In genomic region chr10:60390177-60390903, GRCm38 (mm10) we compare ENCODE assay signal across 15 mouse cellular contexts. TPM values are rescaled to one million over a fixed set of nuclear protein-coding genes. Genes with fewer than 3 reads are reported as not detected.
A peak's percentile ranks its signal among the peaks of the same experiment; 100 is the strongest.
DNase-seq lines count a peak whose midpoint lies in the region; ATAC-seq and TF ChIP-seq lines count a peak whose summit lies in the region.
"Had no signal": no experiment of that assay in that cellular context is flagged by ENCODE, and none has a peak within 500 bp of the region (broad histone marks: within the 10 kb centered on the region; RNA-seq: fewer than 3 reads in every experiment).

No protein-coding gene starts in this region.

- no peaks in the 10 kb centered on the region for H3K79me2 ChIP-seq in macrophage (ENCODE audit: inconsistent target)

- no peak overlapping the region for H3K4me2 ChIP-seq in liver, embryonic 16.5 days (ENCODE audit: low read depth, low read length)
- H3K4me2 ChIP-seq: intestine, embryonic 15.5 days; liver, embryonic 13.5 days had no signal

- DNase-seq in embryo, embryonic 10.5 days (ENCODE audit: low spot score) = peak; percentile 45
- no peak for DNase-seq in embryo, embryonic 9.5 days (ENCODE audit: extremely low spot score)
- DNase-seq in liver = no peak
- peak; percentile 54 for DNase-seq in thymus, postnatal 14 days
- DNase-seq in left cerebral cortex, postnatal 25 days (ENCODE audit: low spot score in 2 of 2) = no peak
- DNase-seq in layer of hippocampus, adult 2 months (ENCODE audit: low spot score in 2 of 2) = no peak
- DNase-seq: kidney, postnatal 10 days had no signal

- no peaks in the 10 kb centered on the region for H3K27me3 ChIP-seq in liver, embryonic 16.5 days (ENCODE audit: control insufficient read depth, insufficient read depth, low read depth, low read length)
- H3K27me3 ChIP-seq: heart, embryonic 12.5 days; intestine, embryonic 15.5 days; liver, embryonic 13.5 days had no signal

- intact Hi-C loops in left cerebral cortex, postnatal 25 days (cut with DNase I) = no loop called here

- H3K36me3 ChIP-seq in liver, embryonic 16.5 days (ENCODE audit: control insufficient read depth, insufficient read depth) = no peaks in the 10 kb centered on the region
- no peaks in the 10 kb centered on the region for H3K36me3 ChIP-seq in macrophage (ENCODE audit: inconsistent target)
- H3K36me3 ChIP-seq: heart, embryonic 12.5 days; intestine, embryonic 15.5 days; liver, embryonic 13.5 days had no signal

- no peak overlapping the region for H3K4me3 ChIP-seq in liver, embryonic 16.5 days (ENCODE audit: low read depth, low read length)
- no peak overlapping the region for H3K4me3 ChIP-seq in macrophage (ENCODE audit: inconsistent target)
- no peak overlapping the region for H3K4me3 ChIP-seq in layer of hippocampus, adult 2 months
- H3K4me3 ChIP-seq: heart, embryonic 12.5 days; intestine, embryonic 15.5 days; liver, embryonic 13.5 days had no signal

- no peak for TF ChIP-seq CTCF in layer of hippocampus, adult 2 months (conservative IDR thresholded peaks at IDR 0.05)

- no peaks in the 10 kb centered on the region for H3K4me1 ChIP-seq in liver, embryonic 16.5 days (ENCODE audit: control insufficient read depth, low read depth, low read length)
- H3K4me1 ChIP-seq: liver, embryonic 13.5 days had no signal

- H3K27ac ChIP-seq in liver, embryonic 16.5 days (ENCODE audit: low read length) = peak overlapping the region; percentile 67
- peak overlapping the region; percentile 36 for H3K27ac ChIP-seq in macrophage
- no peak overlapping the region for H3K27ac ChIP-seq in layer of hippocampus, adult 2 months
- H3K27ac ChIP-seq: intestine, embryonic 15.5 days; liver, embryonic 13.5 days had no signal

- H3K9me3 ChIP-seq in liver, embryonic 16.5 days (replicated peaks; ENCODE audit: control insufficient read depth, low read length) = no peaks in the 10 kb centered on the region
- H3K9me3 ChIP-seq: heart, embryonic 12.5 days; intestine, embryonic 15.5 days; liver, embryonic 13.5 days had no signal

- WGBS in liver, embryonic 16.5 days (ENCODE audit: insufficient replicate concordance) = 25% methylated on average over 6 of the region's 6 CpGs
- 43% methylated on average over 6 of the region's 6 CpGs for WGBS in macrophage (ENCODE audit: missing documents)

- no peak for ATAC-seq in liver, embryonic 16.5 days (ENCODE audit: low read depth)
- ATAC-seq: intestine, embryonic 15.5 days had no signal

- no peak overlapping the region for H3K9ac ChIP-seq in liver, embryonic 16.5 days (ENCODE audit: low read depth, low read length)
- H3K9ac ChIP-seq: heart, embryonic 12.5 days; intestine, embryonic 15.5 days; liver, embryonic 13.5 days had no signal

RNA-seq across cellular contexts. Expression of gene Gm17455, which starts 9.2 kb away (rescaled TPM):
- polyA plus RNA-seq in liver, embryonic 16.5 days (2015; fragmentation: Nextera tagmentation; extraction: Ambion mirVana) = not detected in 2 replicates
- 1 to 10 TPM in 6 of 26 experiments, under 1 TPM in 2, not detected in 18; 0.81 to 7.0 (median 1.4) TPM for total RNA-seq in macrophage (2018; cell fraction: chromatin; rRNA removed)
- under 1 TPM in 7 of 26 experiments, not detected in 19; 0.14 to 0.59 (median 0.29) TPM for total RNA-seq in macrophage (2018; cell fraction: cytosol; rRNA removed)
- 10 to 100 TPM in 1 of 26 experiments, 1 to 10 TPM in 9, under 1 TPM in 1, not detected in 15; 0.88 to 10.1 (median 1.5) TPM for total RNA-seq in macrophage (2018; cell fraction: nucleus; rRNA removed)
- not detected in 3 replicates for polyA plus RNA-seq in macrophage (2018)
- 1 to 10 TPM in 1 of 2 experiments, under 1 TPM in 1; 0.44 to 1.3 TPM for total RNA-seq in left cerebral cortex, postnatal 25 days (2021)
- total RNA-seq in layer of hippocampus, adult 2 months (2021) = not detected
- total RNA-seq: adrenal gland, adult 2 months; megakaryocyte progenitor cell, adult 5-6 weeks had no signal
- polyA plus RNA-seq: liver, embryonic 13.5 days; stomach, embryonic 16.5 days had no signal

RNA-seq across cellular contexts. Expression of gene Vsir, which starts 43.7 kb away (rescaled TPM):
- 11.9 and 12.4 TPM in 2 replicates for polyA plus RNA-seq in liver, embryonic 16.5 days (2015; fragmentation: Nextera tagmentation; extraction: Ambion mirVana)
- total RNA-seq in macrophage (2018; cell fraction: chromatin; rRNA removed) = 100 to 1,000 TPM in 6 of 26 experiments, 10 to 100 TPM in 20; 10.8 to 164 (median 60.8) TPM
- total RNA-seq in macrophage (2018; cell fraction: cytosol; rRNA removed) = 100 to 1,000 TPM in 24 of 26 experiments, 10 to 100 TPM in 2; 90.4 to 273 (median 157) TPM
- 100 to 1,000 TPM in 24 of 26 experiments, 10 to 100 TPM in 2; 88.2 to 317 (median 168) TPM for total RNA-seq in macrophage (2018; cell fraction: nucleus; rRNA removed)
- 165 to 459 TPM (median 279 TPM) in 3 replicates for polyA plus RNA-seq in macrophage (2018)
- total RNA-seq in left cerebral cortex, postnatal 25 days (2021) = 10 to 100 TPM; 26.6 to 32.3 TPM
- 10 to 100 TPM; 17.6 to 23.2 TPM for total RNA-seq in layer of hippocampus, adult 2 months (2021)

Comparison
In these comparisons a context has a peak if more than half of its experiments do, and no peak if none do; other contexts are left out.
1. DNase-seq: peak in embryo, embryonic 10.5 days (single experiment) and thymus, postnatal 14 days (single experiment); none in embryo, embryonic 9.5 days (single experiment), liver (single experiment), left cerebral cortex, postnatal 25 days (0 of 2) and layer of hippocampus, adult 2 months (0 of 2).